Comparison of ENCODE assay signal across 27 mouse cellular contexts in genomic region chr4:141959615-141960014, GRCm38 (mm10). TPM values are rescaled to one million over a fixed set of nuclear protein-coding genes. Genes with fewer than 3 reads are reported as not detected.
A peak's percentile ranks its signal among the peaks of the same experiment; 100 is the strongest.
DNase-seq lines count a peak whose midpoint lies in the region; ATAC-seq and TF ChIP-seq lines count a peak whose summit lies in the region.
"Had no signal": no experiment of that assay in that cellular context is flagged by ENCODE, and none has a peak within 500 bp of the region (broad histone marks: within the 10 kb centered on the region; RNA-seq: fewer than 3 reads in every experiment).

No protein-coding gene starts in this region.

- peak; percentile 70 for ATAC-seq in granulocyte monocyte progenitor cell, adult 5-6 weeks (replicated peaks; ENCODE audit: poor library complexity, severe bottlenecking)
- ATAC-seq: activated CD4-positive, CD25-positive, alpha-beta regulatory T cell, adult 4 months; forebrain, embryonic 15.5 days had no signal

- H3K27ac ChIP-seq in layer of hippocampus, adult 2 months, result peak overlapping the region; percentile 89
- peak overlapping the region; percentile 24; the same call in 1 of the 2 replicates for H3K27ac ChIP-seq in bone marrow macrophage, adult 2 months (ENCODE audit: insufficient read depth, low read depth, low read length)
- H3K27ac ChIP-seq: embryonic facial prominence, embryonic 13.5 days; forebrain, embryonic 15.5 days; heart, embryonic 15.5 days; hindbrain, embryonic 13.5 days; limb, embryonic 15.5 days; liver, embryonic 15.5 days; midbrain, embryonic 13.5 days had no signal

- DNase-seq in layer of hippocampus, adult 2 months (ENCODE audit: low spot score in 2 of 2), result peak in 1 of 2 experiments; percentile 9
- no peak for DNase-seq in layer of hippocampus, postnatal 36 days
- DNase-seq in 416B (ENCODE audit: low read depth), result peak; percentile 36
- no peak for DNase-seq in embryo, embryonic 9.5 days (ENCODE audit: extremely low spot score)
- DNase-seq in cerebellum, adult 18-20 months, result no peak
- DNase-seq: adrenal gland, postnatal 10 days; cerebellum, adult 9-11 months; gastrocnemius, postnatal 10 days; heart, postnatal 36 days; kidney, adult 11 months; kidney, postnatal 14 days; left cerebral cortex, postnatal 4 days; lung, postnatal 14 days; thymus, adult 18-20 months; thymus, postnatal 36 days had no signal

- H3K4me3 ChIP-seq in layer of hippocampus, adult 2 months, result no peak overlapping the region
- no peak overlapping the region for H3K4me3 ChIP-seq in bone marrow macrophage, adult 2 months (ENCODE audit: insufficient read depth, low read length)
- H3K4me3 ChIP-seq: embryonic facial prominence, embryonic 13.5 days; erythroblast, embryonic 14.5 days; forebrain, embryonic 15.5 days; heart, embryonic 15.5 days; hindbrain, embryonic 13.5 days; limb, embryonic 15.5 days; liver, embryonic 15.5 days; midbrain, embryonic 13.5 days had no signal

- TF ChIP-seq POLR2A in bone marrow macrophage, adult 2 months (IDR thresholded peaks at IDR 0.05; ENCODE audit: borderline replicate concordance, low read depth, low read length), result no peak

- no peak for TF ChIP-seq CTCF in layer of hippocampus, adult 2 months (conservative IDR thresholded peaks at IDR 0.05)
- TF ChIP-seq CTCF in bone marrow macrophage, adult 2 months (IDR thresholded peaks at IDR 0.05; ENCODE audit: low read depth, low read length), result no peak

- H3K4me1 ChIP-seq in bone marrow macrophage, adult 2 months (ENCODE audit: control insufficient read depth, insufficient read depth, low read length), result peaks cover 40% of the 10 kb centered on the region

RNA-seq across cellular contexts. Expression of gene Fhad1, which starts 55.3 kb away (rescaled TPM):
- 10 to 100 TPM in 1 of 2 experiments, 1 to 10 TPM in 1; 8.8 to 13.0 TPM for total RNA-seq in layer of hippocampus, adult 2 months (2021)
- total RNA-seq in layer of hippocampus, postnatal 36 days (2021), result 1 to 10 TPM; 8.6 to 9.7 TPM
- 3.2 and 4.9 TPM in 2 replicates for polyA plus RNA-seq in bone marrow macrophage, adult 2 months (2012; ENCODE audit: insufficient read depth, insufficient read length, missing spikeins)
- not detected in 2 replicates for total RNA-seq in granulocyte monocyte progenitor cell, adult 5-6 weeks (2014; fragmentation: Nextera tagmentation)
- 0.39 TPM in 1 of 2 replicates, not detected in the other for total RNA-seq in granulocyte monocyte progenitor cell, adult 5-6 weeks (2017)
- total RNA-seq: heart, postnatal 36 days; neutrophil, adult 5-6 weeks had no signal
- polyA plus RNA-seq: erythroblast, embryonic 14.5 days had no signal

Comparison
In these comparisons a context has a peak if more than half of its experiments do, and no peak if none do; other contexts are left out.
1. RNA of gene Fhad1, which starts 55.3 kb away (total RNA-seq): 8.8 to 13.0 TPM in layer of hippocampus, adult 2 months and 8.6 to 9.7 TPM in layer of hippocampus, postnatal 36 days; 0.39 TPM in granulocyte monocyte progenitor cell, adult 5-6 weeks; every median in the first group is over 4 times any median in the second.